14 mouse cellular contexts compared by ENCODE assay signal in the genomic region with DNA sequence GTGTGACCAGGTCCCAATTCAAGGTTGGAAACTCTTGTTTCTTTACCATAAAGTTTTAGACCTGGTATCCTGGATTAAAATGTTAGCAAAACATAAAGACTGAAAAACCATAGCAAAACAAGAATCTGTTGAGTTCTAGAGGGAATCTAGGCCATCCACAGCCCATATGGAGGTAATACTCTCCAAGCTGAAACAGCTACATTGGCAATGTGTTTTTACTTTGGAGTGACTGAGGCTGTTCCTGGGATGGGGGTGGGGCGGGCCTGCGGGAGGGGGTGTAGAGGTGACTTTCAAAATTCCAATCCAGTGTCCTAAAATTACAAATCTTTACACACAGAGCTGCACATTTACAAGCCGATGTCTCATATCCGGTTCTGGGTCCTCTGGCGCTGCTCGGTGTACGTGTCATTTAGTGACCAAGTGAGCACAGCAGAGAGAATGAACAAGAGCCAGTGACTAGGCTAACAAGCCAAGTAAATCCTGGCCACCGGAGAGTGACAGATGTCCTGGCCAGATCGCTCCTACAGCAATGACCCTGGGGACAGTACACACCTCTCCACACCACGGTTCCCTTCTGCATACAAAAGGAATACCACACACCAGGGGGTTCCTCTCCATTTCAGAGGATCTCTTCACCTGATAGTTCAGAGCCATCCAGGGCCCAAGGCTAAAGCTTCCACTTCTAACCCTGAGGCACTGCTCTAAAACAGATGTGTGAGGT. TPM values are rescaled to one million over a fixed set of nuclear protein-coding genes. Genes with fewer than 3 reads are reported as not detected.
DNase-seq lines count a peak whose midpoint lies in the region; ATAC-seq and TF ChIP-seq lines count a peak whose summit lies in the region.
"Had no signal": no experiment of that assay in that cellular context is flagged by ENCODE, and none has a peak within 500 bp of the region (broad histone marks: within the 10 kb centered on the region; RNA-seq: fewer than 3 reads in every experiment).

No protein-coding gene starts in this region.

- DNase-seq in left cerebral cortex, postnatal 4 days = peak; percentile 64
- no peak for DNase-seq in left cerebral cortex, postnatal 14 days (ENCODE audit: low spot score in 2 of 2)
- peak; percentile 85 for DNase-seq in cerebellum, adult 11 months
- DNase-seq in embryonic facial prominence, embryonic 10.5 days (ENCODE audit: low spot score) = peak; percentile 48
- DNase-seq in limb, embryonic 14.5 days (ENCODE audit: low spot score) = peak; percentile 16
- no peak for DNase-seq in kidney, postnatal 36 days
- no peak for DNase-seq in right cerebral cortex, postnatal 14 days
- DNase-seq: adrenal gland, postnatal 14 days; liver, postnatal 0 days; retina, postnatal 1 day had no signal

- H3K9ac ChIP-seq in limb, embryonic 14.5 days (ENCODE audit: low read depth, low read length, severe bottlenecking) = no peak overlapping the region
- H3K9ac ChIP-seq: heart, embryonic 12.5 days; hindbrain, embryonic 14.5 days; kidney, embryonic 15.5 days; liver, postnatal 0 days had no signal

- ATAC-seq in limb, embryonic 14.5 days (ENCODE audit: low FRiP score, low read depth) = peak; percentile 70; the same call in 1 of the 2 replicates
- ATAC-seq: forebrain, embryonic 16.5 days; liver, postnatal 0 days had no signal

- peak overlapping the region; percentile 57 for H3K27ac ChIP-seq in embryonic facial prominence, embryonic 10.5 days (replicated peaks)
- H3K27ac ChIP-seq in limb, embryonic 14.5 days (replicated peaks; ENCODE audit: low read depth, low read length) = peak overlapping the region; percentile 70
- H3K27ac ChIP-seq: hindbrain, embryonic 14.5 days; kidney, embryonic 15.5 days had no signal

- H3K36me3 ChIP-seq in embryonic facial prominence, embryonic 10.5 days (replicated peaks) = peaks cover 4% of the 10 kb centered on the region; the same call in 1 of the 2 replicates
- H3K36me3 ChIP-seq in limb, embryonic 14.5 days (ENCODE audit: control insufficient read depth, insufficient read depth, low read length) = no peaks in the 10 kb centered on the region
- H3K36me3 ChIP-seq: kidney, embryonic 15.5 days had no signal

- H3K4me3 ChIP-seq in embryonic facial prominence, embryonic 10.5 days = no peak overlapping the region
- no peak overlapping the region for H3K4me3 ChIP-seq in limb, embryonic 14.5 days (replicated peaks; ENCODE audit: low read length)
- H3K4me3 ChIP-seq: heart, embryonic 12.5 days; kidney, embryonic 15.5 days had no signal

- H3K4me2 ChIP-seq in limb, embryonic 14.5 days (replicated peaks; ENCODE audit: low read depth, low read length, severe bottlenecking) = no peak overlapping the region
- H3K4me2 ChIP-seq: heart, embryonic 12.5 days; hindbrain, embryonic 14.5 days; kidney, embryonic 15.5 days had no signal

- no peaks in the 10 kb centered on the region for H3K27me3 ChIP-seq in embryonic facial prominence, embryonic 10.5 days (replicated peaks; ENCODE audit: low read depth, poor library complexity, severe bottlenecking)
- H3K27me3 ChIP-seq in limb, embryonic 14.5 days (ENCODE audit: control insufficient read depth, insufficient read depth, low read length) = no peaks in the 10 kb centered on the region
- H3K27me3 ChIP-seq: heart, embryonic 12.5 days; kidney, embryonic 15.5 days had no signal

- 0 out of 2 replicates have a peak, but pooled peaks cover 4% of the 10 kb centered on the region for H3K9me3 ChIP-seq in embryonic facial prominence, embryonic 10.5 days
- H3K9me3 ChIP-seq in limb, embryonic 14.5 days (ENCODE audit: control insufficient read depth, low read length) = no peaks in the 10 kb centered on the region
- H3K9me3 ChIP-seq: kidney, embryonic 15.5 days had no signal

- intact Hi-C loops in left cerebral cortex, postnatal 4 days (cut with DNase I) = no loop called here
- intact Hi-C loops in left cerebral cortex, postnatal 14 days (cut with DNase I) = loop anchor here (5.0 kb wide), 1 partner anchor 36 kb away; no protein-coding TSS in a partner anchor

- H3K4me1 ChIP-seq in embryonic facial prominence, embryonic 10.5 days = peaks cover 21% of the 10 kb centered on the region
- peaks cover 32% of the 10 kb centered on the region for H3K4me1 ChIP-seq in limb, embryonic 14.5 days (ENCODE audit: control insufficient read depth, insufficient read depth, low read length)

- WGBS in embryonic facial prominence, embryonic 10.5 days = 65% methylated on average over 10 of the region's 10 CpGs
- WGBS in limb, embryonic 14.5 days = 26% methylated on average over 10 of the region's 10 CpGs

- no peak for TF ChIP-seq POLR2A in limb, embryonic 14.5 days (IDR thresholded peaks at IDR 0.05; ENCODE audit: borderline replicate concordance, extremely low read depth, insufficient read depth, insufficient read length)

RNA-seq across cellular contexts. Expression of a gene that starts 12.3 kb away (rescaled TPM):
- 100 to 1,000 TPM; 135 to 143 TPM for total RNA-seq in left cerebral cortex, postnatal 4 days (2021)
- 10 to 100 TPM; 85.6 to 90.5 TPM for total RNA-seq in left cerebral cortex, postnatal 14 days (2021)
- 33.1 and 34.9 TPM in 2 replicates for polyA plus RNA-seq in embryonic facial prominence, embryonic 10.5 days (2016; fragmentation: Nextera tagmentation; extraction: Ambion mirVana)
- 29.1 and 34.5 TPM in 2 replicates for polyA plus RNA-seq in limb, embryonic 14.5 days (2012; rRNA removed)
- 52.2 and 55.8 TPM in 2 replicates for polyA plus RNA-seq in limb, embryonic 14.5 days (2014; fragmentation: Nextera tagmentation; extraction: Ambion mirVana)

RNA-seq across cellular contexts. Expression of a gene that starts 13.1 kb away (rescaled TPM):
- 10 to 100 TPM; 24.4 to 27.9 TPM for total RNA-seq in left cerebral cortex, postnatal 4 days (2021)
- total RNA-seq in left cerebral cortex, postnatal 14 days (2021) = 10 to 100 TPM; 24.2 to 26.3 TPM
- 23.7 and 24.6 TPM in 2 replicates for polyA plus RNA-seq in embryonic facial prominence, embryonic 10.5 days (2016; fragmentation: Nextera tagmentation; extraction: Ambion mirVana)
- 35.0 and 39.9 TPM in 2 replicates for polyA plus RNA-seq in limb, embryonic 14.5 days (2012; rRNA removed)
- polyA plus RNA-seq in limb, embryonic 14.5 days (2014; fragmentation: Nextera tagmentation; extraction: Ambion mirVana) = 41.3 and 43.6 TPM in 2 replicates

Comparison
In these comparisons a context has a peak if more than half of its experiments do, and no peak if none do; other contexts are left out.
1. DNase-seq: peak in left cerebral cortex, postnatal 4 days (single experiment), cerebellum, adult 11 months (single experiment), embryonic facial prominence, embryonic 10.5 days (single experiment) and limb, embryonic 14.5 days (single experiment); none in left cerebral cortex, postnatal 14 days (0 of 2), kidney, postnatal 36 days (0 of 2) and right cerebral cortex, postnatal 14 days (single experiment).